Mouse (Mus musculus) kidney, adult 2 months (tissue): ENCODE results near the gene Mapk8ip2.

ENCODE experiments used
- CTCF ChIP-seq: fragments of 200-500 bp; conservative IDR thresholded peaks from 2 replicates; pipeline ENCODE4 v1.5.1; 2011; ENCODE audit warnings: low read depth, mild to moderate bottlenecking, control low read depth, low read length, moderate library complexity, mixed read lengths; ENCODE audit not compliant: insufficient read depth, insufficient read length
- POLR2A ChIP-seq: fragments of 200-500 bp; IDR thresholded peaks from one replicate; pipeline ENCODE4 v1.6.1; 2011; ENCODE audit warnings: low read depth, low read length, control low read depth

GRCm38 (mm10) chr15:89474596-89475292 lies 21.0 kb downstream of the Mapk8ip2 start:
- TF ChIP-seq CTCF: no peak
- no peak for TF ChIP-seq POLR2A
